Mouse (Mus musculus) liver, embryonic 13.5 days (tissue): ENCODE measurements around the gene Csf3r. TPM values are rescaled to one million over a fixed set of nuclear protein-coding genes. Genes with fewer than 3 reads are reported as not detected.

Experiments used
- ATAC-seq: fragments of 200-750 bp; cut with Nextera tagmentation; 2 replicates; pipeline ENCODE4 v1.8.0; 2017; ENCODE audit warnings: low read depth, mild to moderate bottlenecking, moderate number of reproducible peaks, moderate library complexity
- DNase-seq: peaks from one replicate; pipeline ENCODE4 v3.0.0; 2022
- H3K27ac ChIP-seq: fragments of 300-500 bp; sonication (generic); 2 replicates; pipeline ENCODE4 v1.5.1; 2015; ENCODE audit warnings: moderate library complexity, mild to moderate bottlenecking, inconsistent platforms
- H3K27me3 ChIP-seq: fragments of 300-500 bp; sonication (generic); 2 replicates; pipeline ENCODE4 v1.6.1; 2015; ENCODE audit warnings: mild to moderate bottlenecking, inconsistent platforms
- H3K36me3 ChIP-seq: fragments of 300-500 bp; sonication (generic); 2 replicates; pipeline ENCODE4 v1.6.1; 2015; ENCODE audit warnings: mild to moderate bottlenecking, inconsistent platforms
- H3K4me1 ChIP-seq: fragments of 300-500 bp; sonication (generic); replicated peaks from 2 replicates; pipeline ENCODE4 v1.6.1; 2015; ENCODE audit warnings: inconsistent platforms
- H3K4me2 ChIP-seq: fragments of 300-500 bp; sonication (generic); 2 replicates; pipeline ENCODE4 v1.6.1; 2015; ENCODE audit warnings: inconsistent platforms, mild to moderate bottlenecking, moderate library complexity
- H3K4me3 ChIP-seq: fragments of 300-500 bp; sonication (generic); replicated peaks from 2 replicates; pipeline ENCODE4 v1.5.1; 2015; ENCODE audit warnings: mild to moderate bottlenecking, inconsistent platforms
- H3K9ac ChIP-seq: fragments of 300-500 bp; sonication (generic); 2 replicates; pipeline ENCODE4 v1.6.1; 2015; ENCODE audit warnings: mild to moderate bottlenecking, inconsistent platforms
- H3K9me3 ChIP-seq: fragments of 300-500 bp; sonication (generic); replicated peaks from 2 replicates; pipeline ENCODE4 v1.6.1; 2016; ENCODE audit warnings: inconsistent platforms
- WGBS: fragments of 180-500 bp; shearing (Covaris S2); methylation state at CpG from one replicate; pipeline ENCODE4 v1.1.7; 2015; ENCODE audit not compliant: insufficient replicate concordance; 5-methylcytosine and 5-hydroxymethylcytosine counted together
- polyA plus RNA-seq: library from polyadenylated mRNA; unstranded; fragments of >200 nt; fragmentation: Nextera tagmentation; extraction: Ambion mirVana; gene quantifications from 2 replicates; pipeline ENCODE4 v1.2.1, GENCODE M21; 2015

Gene Csf3r
- polyA plus RNA-seq, 1 experiment from 2014 or later, result 2.0 TPM

- DNase-seq (no peak), ATAC-seq (no peak)
- H3K4me3 ChIP-seq, result no peak overlapping the region
- no peaks in the 10 kb centered on the region for H3K27me3 ChIP-seq
- no peaks in the 10 kb centered on the region for H3K4me1 ChIP-seq
- H3K4me2 ChIP-seq, result no peak overlapping the region
- H3K9ac ChIP-seq, result no peak overlapping the region
- H3K9me3 ChIP-seq, result peaks cover 2% of the 10 kb centered on the region; the same call in 1 of the 2 replicates
- WGBS, result 69% methylated on average over 12 of the region's 12 CpGs
- H3K36me3 ChIP-seq, result no peaks in the 10 kb centered on the region
- H3K27ac ChIP-seq, result no peak overlapping the region
Observed at GRCm38 (mm10) chr4:126001311-126002199, 22.8 kb upstream of the Csf3r start.

- peak; percentile 45 for ATAC-seq
- no peak overlapping the region for H3K4me2 ChIP-seq
- DNase-seq, result no peak
- no peaks in the 10 kb centered on the region for H3K36me3 ChIP-seq
- H3K9me3 ChIP-seq, result no peaks in the 10 kb centered on the region
- H3K27ac ChIP-seq, result peak overlapping the region; percentile 13; the same call in 1 of the 2 replicates
- H3K4me1 ChIP-seq, result peaks cover 8% of the 10 kb centered on the region; the same call in 1 of the 2 replicates
- no peaks in the 10 kb centered on the region for H3K27me3 ChIP-seq
- H3K9ac ChIP-seq, result no peak overlapping the region
- no peak overlapping the region for H3K4me3 ChIP-seq
- 50% methylated on average over 7 of the region's 7 CpGs for WGBS
Observed at GRCm38 (mm10) chr4:126017676-126018332, 6.5 kb upstream of the Csf3r start.

GRCm38 (mm10) chr4:126018966-126019538, 5.3 kb upstream of the Csf3r start:
- WGBS, result 61% methylated on average over 11 of the region's 11 CpGs
- peaks cover 8% of the 10 kb centered on the region; the same call in 1 of the 2 replicates for H3K4me1 ChIP-seq
- no peaks in the 10 kb centered on the region for H3K36me3 ChIP-seq
- no peaks in the 10 kb centered on the region for H3K27me3 ChIP-seq
- no peak overlapping the region for H3K4me2 ChIP-seq
- no peaks in the 10 kb centered on the region for H3K9me3 ChIP-seq
- H3K4me3 ChIP-seq, result no peak overlapping the region
- no peak overlapping the region for H3K9ac ChIP-seq
- DNase-seq, result no peak
- ATAC-seq, result no peak
- H3K27ac ChIP-seq, result no peak overlapping the region

GRCm38 (mm10) chr4:126025801-126026200, 1.5 kb downstream of the Csf3r start:
- H3K27me3 ChIP-seq, result peaks cover 22% of the 10 kb centered on the region
- no peak for ATAC-seq
- no peak overlapping the region for H3K9ac ChIP-seq
- no peak for DNase-seq
- H3K36me3 ChIP-seq, result no peaks in the 10 kb centered on the region
- no peaks in the 10 kb centered on the region for H3K9me3 ChIP-seq
- H3K4me1 ChIP-seq, result peaks cover 23% of the 10 kb centered on the region
- 62% methylated on average over 5 of the region's 5 CpGs for WGBS
- peak overlapping the region; percentile 35 for H3K4me2 ChIP-seq
- no peak overlapping the region for H3K27ac ChIP-seq
- 0 out of 2 replicates have a peak overlapping the region, but pooled peaks have one; percentile 1 for H3K4me3 ChIP-seq

- no peak overlapping the region for H3K4me3 ChIP-seq
- peaks cover 23% of the 10 kb centered on the region for H3K4me1 ChIP-seq
- no peaks in the 10 kb centered on the region for H3K9me3 ChIP-seq
- H3K36me3 ChIP-seq, result no peaks in the 10 kb centered on the region
- WGBS, result 11% methylated on average over 3 of the region's 3 CpGs
- ATAC-seq (peak; percentile 63), DNase-seq (peak; percentile 13)
- peaks cover 22% of the 10 kb centered on the region for H3K27me3 ChIP-seq
- H3K27ac ChIP-seq, result no peak overlapping the region
- no peak overlapping the region for H3K9ac ChIP-seq
- H3K4me2 ChIP-seq, result no peak overlapping the region
Observed at GRCm38 (mm10) chr4:126027980-126028379, 3.6 kb downstream of the Csf3r start.

GRCm38 (mm10) chr4:126029042-126029441, 4.7 kb downstream of the Csf3r start:
- Histone ChIP-seq H3K4me3 (no peak overlapping the region), H3K27me3 (peaks cover 22% of the 10 kb centered on the region), H3K4me1 (peaks cover 23% of the 10 kb centered on the region), H3K4me2 (no peak overlapping the region), H3K9me3 (no peaks in the 10 kb centered on the region), H3K27ac (no peak overlapping the region), H3K36me3 (no peaks in the 10 kb centered on the region), H3K9ac (no peak overlapping the region)
- ATAC-seq (no peak), DNase-seq (no peak)
- 32% methylated on average over 3 of the region's 3 CpGs for WGBS

- Histone ChIP-seq H3K27ac (no peak overlapping the region), H3K27me3 (peaks cover 11% of the 10 kb centered on the region; the same call in 1 of the 2 replicates), H3K36me3 (no peaks in the 10 kb centered on the region), H3K4me3 (no peak overlapping the region), H3K9me3 (no peaks in the 10 kb centered on the region), H3K4me1 (peaks cover 23% of the 10 kb centered on the region), H3K4me2 (no peak overlapping the region), H3K9ac (no peak overlapping the region)
- 42% methylated on average over 5 of the region's 5 CpGs for WGBS
- ATAC-seq (no peak), DNase-seq (no peak)
Observed at GRCm38 (mm10) chr4:126030705-126031104, 6.4 kb downstream of the Csf3r start.

GRCm38 (mm10) chr4:126035413-126035812, 11.1 kb downstream of the Csf3r start:
- ATAC-seq (no peak), DNase-seq (no peak)
- Histone ChIP-seq H3K9me3 (no peaks in the 10 kb centered on the region), H3K36me3 (no peaks in the 10 kb centered on the region), H3K27me3 (0 out of 2 replicates have a peak, but pooled peaks cover 4% of the 10 kb centered on the region), H3K9ac (no peak overlapping the region), H3K27ac (no peak overlapping the region), H3K4me3 (no peak overlapping the region), H3K4me2 (no peak overlapping the region), H3K4me1 (no peaks in the 10 kb centered on the region)
- 57% methylated on average over 5 of the region's 5 CpGs for WGBS

GRCm38 (mm10) chr4:126046851-126047585, 22.7 kb downstream of the Csf3r start, which contains the start of gene Mrps15:
TSS of gene Mrps15 (plus strand) at chr4:126046925.
- Histone ChIP-seq H3K9me3 (no peaks in the 10 kb centered on the region), H3K27ac (peak within 1 kb of the TSS; percentile 73), H3K27me3 (no peaks in the 10 kb centered on the region), H3K36me3 (peaks cover 29% of the 10 kb centered on the region), H3K4me1 (peaks cover 18% of the 10 kb centered on the region), H3K4me3 (peak within 1 kb of the TSS; percentile 81), H3K9ac (peak within 1 kb of the TSS; percentile 82), H3K4me2 (peak within 1 kb of the TSS; percentile 84)
- DNase-seq (peak; percentile 82), ATAC-seq (peak; percentile 92)
- WGBS, result under 1% methylated on average over 56 of the region's 56 CpGs

GRCm38 (mm10) chr4:126051617-126052016, 27.3 kb downstream of the Csf3r start:
- H3K9ac ChIP-seq, result no peak overlapping the region
- H3K27ac ChIP-seq, result no peak overlapping the region
- peaks cover 67% of the 10 kb centered on the region for H3K36me3 ChIP-seq
- WGBS, result 64% methylated on average over 7 of the region's 7 CpGs
- H3K27me3 ChIP-seq, result no peaks in the 10 kb centered on the region
- no peak for DNase-seq
- H3K4me3 ChIP-seq, result no peak overlapping the region
- ATAC-seq, result no peak
- H3K4me1 ChIP-seq, result peaks cover 17% of the 10 kb centered on the region
- no peaks in the 10 kb centered on the region for H3K9me3 ChIP-seq
- H3K4me2 ChIP-seq, result no peak overlapping the region
